Mouse (Mus musculus) MEL (cell line): ENCODE measurements around the gene Cltc. TPM values are rescaled to one million over a fixed set of nuclear protein-coding genes. Genes with fewer than 3 reads are reported as not detected.

Experiments
- DNase-seq: peaks from one replicate; pipeline ENCODE4 v3.0.0; 2011; ENCODE audit warnings: low read depth, low spot score
- H3K27ac ChIP-seq: 2 replicates; pipeline ENCODE4 v1.5.1; 2012; ENCODE audit warnings: low read depth, mild to moderate bottlenecking, control low read depth, low read length, moderate library complexity; ENCODE audit not compliant: control insufficient read depth
- H3K27me3 ChIP-seq, 2 experiments: fragments of 150-350 bp in 1 of 2; sonication (generic) in 1 of 2; 2 replicates each; pipeline ENCODE4 v1.6.1; 2012; ENCODE audit warnings: low read length in 2 of 2, mild to moderate bottlenecking in 2 of 2, improper control_type of control experiment in 1 of 2, moderate library complexity in 1 of 2; ENCODE audit not compliant: insufficient read depth in 2 of 2, control insufficient read depth in 1 of 2
- H3K36me3 ChIP-seq, 2 experiments: 2 replicates each; pipeline ENCODE4 v1.6.1; 2012 to 2014; ENCODE audit warnings: low read length in 2 of 2, improper control_type of control experiment in 1 of 2, inconsistent platforms in 1 of 2, mild to moderate bottlenecking in 1 of 2; ENCODE audit not compliant: insufficient read depth in 2 of 2, control insufficient read depth in 1 of 2
- H3K4me1 ChIP-seq, 2 experiments: fragments of 150-350 bp in 1 of 2; sonication (generic) in 1 of 2; 2 replicates each; pipeline ENCODE4 v1.6.1; 2012; ENCODE audit warnings: low read length in 2 of 2, improper control_type of control experiment in 1 of 2, mild to moderate bottlenecking in 1 of 2; ENCODE audit not compliant: insufficient read depth in 2 of 2, control insufficient read depth in 1 of 2
- H3K4me3 ChIP-seq, 2 experiments: fragments of 150-350 bp in 1 of 2; sonication (generic) in 1 of 2; 2 replicates each; pipeline ENCODE4 v1.5.1; 2012; ENCODE audit warnings: low read depth in 2 of 2, low read length in 2 of 2, mild to moderate bottlenecking in 2 of 2, moderate library complexity in 2 of 2, control low read depth in 1 of 2, improper control_type of control experiment in 1 of 2; ENCODE audit not compliant: control insufficient read depth in 1 of 2, insufficient read depth in 1 of 2
- H3K79me2 ChIP-seq: 2 replicates; pipeline ENCODE4 v1.6.1; 2012; ENCODE audit warnings: mild to moderate bottlenecking, low read length, moderate library complexity; ENCODE audit not compliant: control insufficient read depth, poor library complexity, insufficient read depth
- H3K9ac ChIP-seq: 2 replicates; pipeline ENCODE4 v1.6.1; 2012; ENCODE audit warnings: low read depth, mild to moderate bottlenecking, control low read depth, low read length, moderate library complexity; ENCODE audit not compliant: control insufficient read depth, poor library complexity, severe bottlenecking
- H3K9me3 ChIP-seq: fragments of 150-350 bp; sonication (generic); replicated peaks from 2 replicates; pipeline ENCODE4 v1.6.1; 2012; ENCODE audit warnings: mild to moderate bottlenecking, low read length, improper control_type of control experiment, moderate library complexity; ENCODE audit not compliant: insufficient read depth
- BHLHE40 ChIP-seq: IDR thresholded peaks from 2 replicates; pipeline ENCODE4 v1.6.1; 2012; ENCODE audit warnings: low read depth, mild to moderate bottlenecking, inconsistent platforms, low read length, improper control_type of control experiment, borderline replicate concordance
- CHD1 ChIP-seq: IDR thresholded peaks from 2 replicates; pipeline ENCODE4 v1.6.1; 2012; ENCODE audit warnings: low read depth, mild to moderate bottlenecking, inconsistent platforms, low read length, improper control_type of control experiment
- E2F4 ChIP-seq: IDR thresholded peaks from 2 replicates; pipeline ENCODE4 v1.6.1; 2011; ENCODE audit warnings: low read depth, low read length, improper control_type of control experiment, borderline replicate concordance
- ELF1 ChIP-seq: IDR thresholded peaks from 2 replicates; pipeline ENCODE4 v1.6.1; 2014; ENCODE audit warnings: low read depth, mild to moderate bottlenecking, inconsistent platforms, low read length, improper control_type of control experiment, moderate library complexity
- EP300 ChIP-seq, 2 experiments: IDR thresholded peaks; 2 replicates each; pipeline ENCODE4 v1.6.1; 2011; ENCODE audit warnings: improper control_type of control experiment in 2 of 2, low read length in 2 of 2, low read depth in 1 of 2, mild to moderate bottlenecking in 1 of 2
- ETS1 ChIP-seq: IDR thresholded peaks from 2 replicates; pipeline ENCODE4 v1.6.1; 2012; ENCODE audit warnings: low read depth, mild to moderate bottlenecking, inconsistent platforms, low read length, improper control_type of control experiment, moderate library complexity
- GATA1 ChIP-seq: IDR thresholded peaks from 2 replicates; pipeline ENCODE4 v1.6.1; 2011; ENCODE audit warnings: low read depth, low read length, improper control_type of control experiment
- HCFC1 ChIP-seq: IDR thresholded peaks from 2 replicates; pipeline ENCODE4 v1.6.1; 2012; ENCODE audit warnings: low read depth, mild to moderate bottlenecking, inconsistent platforms, low read length, improper control_type of control experiment, moderate library complexity
- JUND ChIP-seq: IDR thresholded peaks from 2 replicates; pipeline ENCODE4 v1.6.1; 2011; ENCODE audit warnings: low read depth, mild to moderate bottlenecking, improper control_type of control experiment, low read length
- MAZ ChIP-seq: IDR thresholded peaks from 2 replicates; pipeline ENCODE4 v1.6.1; 2012; ENCODE audit warnings: low read depth, mild to moderate bottlenecking, inconsistent platforms, low read length, improper control_type of control experiment
- MEF2A ChIP-seq: IDR thresholded peaks from 2 replicates; pipeline ENCODE4 v1.6.1; 2014; ENCODE audit warnings: low read depth, mild to moderate bottlenecking, inconsistent platforms, low read length, improper control_type of control experiment; ENCODE audit not compliant: poor library complexity, insufficient replicate concordance, severe bottlenecking; ENCODE audit errors: extremely low read depth
- MXI1 ChIP-seq: IDR thresholded peaks from 2 replicates; pipeline ENCODE4 v1.6.1; 2011; ENCODE audit warnings: mild to moderate bottlenecking, low read depth, low read length, improper control_type of control experiment
- MYB ChIP-seq: IDR thresholded peaks from 2 replicates; pipeline ENCODE4 v1.6.1; 2011; ENCODE audit warnings: mild to moderate bottlenecking, low read depth, low read length, improper control_type of control experiment
- MYC ChIP-seq: IDR thresholded peaks from 2 replicates; pipeline ENCODE4 v1.6.1; 2011; ENCODE audit warnings: low read depth, mild to moderate bottlenecking, low read length, improper control_type of control experiment, moderate library complexity
- POLR2A ChIP-seq, 2 experiments: IDR thresholded peaks; 2 replicates each; pipeline ENCODE4 v1.6.1; 2011 to 2012; ENCODE audit warnings: low read length in 2 of 2, mild to moderate bottlenecking in 2 of 2, control low read depth in 1 of 2, improper control_type of control experiment in 1 of 2, low read depth in 1 of 2, moderate library complexity in 1 of 2; ENCODE audit not compliant: control insufficient read depth in 1 of 2, insufficient read depth in 1 of 2, poor library complexity in 1 of 2
- POLR2AphosphoS2 ChIP-seq: IDR thresholded peaks from 2 replicates; pipeline ENCODE4 v1.6.1; 2011; ENCODE audit warnings: low read length, improper control_type of control experiment
- RAD21 ChIP-seq: IDR thresholded peaks from 2 replicates; pipeline ENCODE4 v1.6.1; 2011; ENCODE audit warnings: mild to moderate bottlenecking, low read depth, low read length, improper control_type of control experiment
- RCOR1 ChIP-seq: IDR thresholded peaks from 2 replicates; pipeline ENCODE4 v1.6.1; 2012; ENCODE audit warnings: low read depth, mild to moderate bottlenecking, inconsistent platforms, low read length, improper control_type of control experiment
- SIN3A ChIP-seq: IDR thresholded peaks from 2 replicates; pipeline ENCODE4 v1.6.1; 2012; ENCODE audit warnings: low read length, improper control_type of control experiment, inconsistent platforms
- TCF12 ChIP-seq: IDR thresholded peaks from 2 replicates; pipeline ENCODE4 v1.6.1; 2014; ENCODE audit warnings: low read depth, mild to moderate bottlenecking, inconsistent platforms, low read length, improper control_type of control experiment, moderate library complexity
- UBTF ChIP-seq: IDR thresholded peaks from 2 replicates; pipeline ENCODE4 v1.6.1; 2012; ENCODE audit warnings: low read depth, mild to moderate bottlenecking, inconsistent platforms, low read length, improper control_type of control experiment, moderate library complexity, borderline replicate concordance; ENCODE audit not compliant: insufficient read depth
- USF1 ChIP-seq: IDR thresholded peaks from 2 replicates; pipeline ENCODE4 v1.6.1; 2014; ENCODE audit warnings: low read depth, mild to moderate bottlenecking, inconsistent platforms, low read length, improper control_type of control experiment, moderate library complexity
- ZKSCAN1 ChIP-seq: IDR thresholded peaks from 2 replicates; pipeline ENCODE4 v1.6.1; 2012; ENCODE audit warnings: low read depth, mild to moderate bottlenecking, inconsistent platforms, low read length, improper control_type of control experiment, moderate library complexity
- ZMIZ1 ChIP-seq: IDR thresholded peaks from 2 replicates; pipeline ENCODE4 v1.6.1; 2012; ENCODE audit warnings: low read depth, mild to moderate bottlenecking, inconsistent platforms, low read length, improper control_type of control experiment, moderate library complexity
- ZNF384 ChIP-seq: IDR thresholded peaks from 2 replicates; pipeline ENCODE4 v1.6.1; 2012; ENCODE audit warnings: low read depth, mild to moderate bottlenecking, inconsistent platforms, low read length, improper control_type of control experiment
- polyA plus RNA-seq, 2 experiments: library from polyadenylated mRNA; stranded (reverse) in 1 of 2; unstranded in 1 of 2; fragments of >175 nt in 1 of 2; fragments of >200 nt in 1 of 2; gene quantifications; 2 replicates each; pipeline versions ENCODE4 v1.2.1 to v1.2.4; 2012; ENCODE audit warnings: low replicate concordance in 2 of 2, low read depth in 1 of 2; ENCODE audit not compliant: insufficient read length in 2 of 2, insufficient read depth in 1 of 2, missing spikeins in 1 of 2
- total RNA-seq: library from RNA; depleted of rRNA; stranded (reverse); fragments of 300-350 nt; gene quantifications from 2 replicates; pipeline ENCODE4 v1.2.3, GENCODE M21; 2012

The Cltc gene
- total and polyA plus RNA-seq, 3 experiments = 149 to 300 (median 205) TPM

GRCm38 (mm10) chr11:86758559-86758958, 1.2 kb upstream of the Cltc start (continued):
- TF ChIP-seq EP300 (IDR thresholded peaks at IDR 0.05; ENCODE audit: low read depth in 1 of 2, low read length in 2 of 2) = peak; percentile 73 to 75
- peak; percentile 39; the same call in 1 of the 2 replicates for TF ChIP-seq MXI1

GRCm38 (mm10) chr11:86757142-86757479, 254 bp downstream of the Cltc start:
- Histone ChIP-seq H3K9me3 (no peaks in the 10 kb centered on the region), H3K27me3 (no peaks in the 10 kb centered on the region)
- no peak for DNase-seq
- peak in 1 of 2 experiments; percentile 50; a peak in 1 of 4 replicates for TF ChIP-seq POLR2A (IDR thresholded peaks at IDR 0.05; ENCODE audit: control insufficient read depth in 1 of 2, insufficient read depth in 1 of 2, low read depth in 1 of 2, low read length in 2 of 2, poor library complexity in 1 of 2)
- no peak for TF ChIP-seq BHLHE40
- TF ChIP-seq, all 39 proteins: peak for 1
- H3K79me2 ChIP-seq = peaks cover 49% of the 10 kb centered on the region
- peak overlapping the region; percentile 80 to 82 for H3K4me3 ChIP-seq
- H3K9ac ChIP-seq = peak overlapping the region; percentile 88
- H3K36me3 ChIP-seq = peaks cover 14 to 59% of the 10 kb centered on the region in 2 experiments
- peak overlapping the region; percentile 99 for H3K27ac ChIP-seq
- peaks cover 28 to 32% of the 10 kb centered on the region in 2 experiments for H3K4me1 ChIP-seq

GRCm38 (mm10) chr11:86756156-86757141, 916 bp downstream of the Cltc start:
- H3K4me3 ChIP-seq = peak overlapping the region; percentile 80 to 82
- peaks cover 17 to 64% of the 10 kb centered on the region in 2 experiments for H3K36me3 ChIP-seq
- H3K4me1 ChIP-seq = peaks cover 34% of the 10 kb centered on the region in 2 experiments
- TF ChIP-seq CHD1 = peak; percentile 85; the same call in 1 of the 2 replicates
- peak; percentile 47 for TF ChIP-seq TCF12
- peak; percentile 88 for TF ChIP-seq BHLHE40
- peak; percentile 23 for TF ChIP-seq GATA1
- TF ChIP-seq RAD21 = no peak
- TF ChIP-seq ZKSCAN1 = no peak
- no peak for TF ChIP-seq E2F4
- TF ChIP-seq MYC = 0 out of 2 replicates have a peak, but pooled peaks have one; percentile 15
- TF ChIP-seq MEF2A = no peak
- peak; percentile 53; the same call in 1 of the 2 replicates for TF ChIP-seq USF1
- peak; percentile 28; the same call in 1 of the 2 replicates for TF ChIP-seq UBTF
- TF ChIP-seq ELF1 = peak; percentile 62
- TF ChIP-seq SIN3A = peak; percentile 54
- peak; percentile 26; the same call in 1 of the 2 replicates for TF ChIP-seq ZNF384
- peak; percentile 65; the same call in 1 of the 2 replicates for TF ChIP-seq HCFC1
- peak; percentile 77 for TF ChIP-seq ETS1
- TF ChIP-seq ZMIZ1 = no peak
- no peak for TF ChIP-seq JUND
- peak; percentile 51; the same call in 1 of the 2 replicates for TF ChIP-seq MAZ
- TF ChIP-seq MXI1 = peak; percentile 66; the same call in 1 of the 2 replicates
- TF ChIP-seq POLR2AphosphoS2 = no peak
- TF ChIP-seq RCOR1 = 0 out of 2 replicates have a peak, but pooled peaks have one; percentile 26
- peak; percentile 66; the same call in 1 of the 2 replicates for TF ChIP-seq MYB

More at GRCm38 (mm10) chr11:86756156-86757141, 916 bp downstream of the Cltc start:
- Histone ChIP-seq H3K27ac (peak overlapping the region; percentile 99), H3K9me3 (no peaks in the 10 kb centered on the region), H3K27me3 (no peaks in the 10 kb centered on the region), H3K79me2 (peaks cover 53% of the 10 kb centered on the region), H3K9ac (peak overlapping the region; percentile 88)
- DNase-seq = peak; percentile 93
